Mouse (Mus musculus) fat pad, adult 2 months (tissue): ENCODE results near the gene Thrap3.

ENCODE experiments used
- DNase-seq: peaks from one replicate; pipeline ENCODE4 v3.0.0-alpha.2; 2011; ENCODE audit warnings: low read depth, low spot score; ENCODE audit errors: extremely low read depth

The Thrap3 gene

GRCm38 (mm10) chr4:126147533-126148160 is 54.9 kb downstream of the Thrap3 start, which contains the start of gene Eva1b:
Gene Eva1b (plus strand): TSS chr4:126147744.
- DNase-seq: no peak

- DNase-seq: no peak
Measured at GRCm38 (mm10) chr4:126146974-126147532, 55.5 kb downstream of the Thrap3 start.

- DNase-seq: no peak
Measured at GRCm38 (mm10) chr4:126145396-126145795, 57.2 kb downstream of the Thrap3 start.

- DNase-seq: no peak
Measured at GRCm38 (mm10) chr4:126141021-126141420, 61.5 kb downstream of the Thrap3 start.

- no peak for DNase-seq
Measured at GRCm38 (mm10) chr4:126137773-126138172, 64.8 kb downstream of the Thrap3 start.

- no peak for DNase-seq
Measured at GRCm38 (mm10) chr4:126134639-126135038, 67.9 kb downstream of the Thrap3 start.

- DNase-seq: no peak
Measured at GRCm38 (mm10) chr4:126134236-126134635, 68.3 kb downstream of the Thrap3 start.

- DNase-seq: no peak
Measured at GRCm38 (mm10) chr4:126132636-126133264, 69.8 kb downstream of the Thrap3 start.

GRCm38 (mm10) chr4:126131290-126132121 is 71.1 kb downstream of the Thrap3 start:
- no peak for DNase-seq

- no peak for DNase-seq
Measured at GRCm38 (mm10) chr4:126130502-126130901, 72.1 kb downstream of the Thrap3 start.

- DNase-seq: no peak
Measured at GRCm38 (mm10) chr4:126123309-126124040, 79.1 kb downstream of the Thrap3 start.

- no peak for DNase-seq
Measured at GRCm38 (mm10) chr4:126120506-126120905, 82.1 kb downstream of the Thrap3 start.

- DNase-seq: no peak
Measured at GRCm38 (mm10) chr4:126120052-126120451, 82.5 kb downstream of the Thrap3 start.

- no peak for DNase-seq
Measured at GRCm38 (mm10) chr4:126119051-126119450, 83.5 kb downstream of the Thrap3 start.

GRCm38 (mm10) chr4:126118651-126119050 is 83.9 kb downstream of the Thrap3 start:
- no peak for DNase-seq

- no peak for DNase-seq
Measured at GRCm38 (mm10) chr4:126117116-126117515, 85.4 kb downstream of the Thrap3 start.

- no peak for DNase-seq
Measured at GRCm38 (mm10) chr4:126115871-126116521, 86.6 kb downstream of the Thrap3 start.

GRCm38 (mm10) chr4:126115411-126115810 is 87.1 kb downstream of the Thrap3 start:
- no peak for DNase-seq
